Comparison of ENCODE assay signal across 7 mouse cellular contexts in genomic region chr17:69969021-69969815, GRCm38 (mm10). TPM values are rescaled to one million over a fixed set of nuclear protein-coding genes. Genes with fewer than 3 reads are reported as not detected.
DNase-seq lines count a peak whose midpoint lies in the region; ATAC-seq and TF ChIP-seq lines count a peak whose summit lies in the region.

Gene Dlgap1 (plus strand): TSS chr17:69969073.

- ATAC-seq in hindbrain, embryonic 16.5 days, result peak; percentile 96
- peak; percentile 92 for ATAC-seq in midbrain, embryonic 14.5 days (ENCODE audit: low FRiP score, low TSS enrichment)
- peak; percentile 96 for ATAC-seq in stomach, postnatal 0 days (ENCODE audit: low FRiP score, low TSS enrichment)

- H3K9ac ChIP-seq in hindbrain, embryonic 16.5 days (ENCODE audit: low read depth, low read length), result peak within 1 kb of the TSS; percentile 91
- H3K9ac ChIP-seq in midbrain, embryonic 14.5 days (replicated peaks; ENCODE audit: low read length), result peak within 1 kb of the TSS; percentile 81
- no peak within 1 kb of the TSS for H3K9ac ChIP-seq in stomach, postnatal 0 days (ENCODE audit: low read length)

- H3K27ac ChIP-seq in hindbrain, embryonic 16.5 days (ENCODE audit: low read depth, low read length), result peak within 1 kb of the TSS; percentile 87
- peak within 1 kb of the TSS; percentile 83 for H3K27ac ChIP-seq in midbrain, embryonic 14.5 days (replicated peaks; ENCODE audit: low read depth, low read length)
- H3K27ac ChIP-seq in stomach, postnatal 0 days (replicated peaks), result no peak within 1 kb of the TSS

- peak; percentile 94 for DNase-seq in adrenal gland, postnatal 36 days
- DNase-seq in cerebellum, postnatal 36 days, result peak; percentile 81 to 88
- peak; percentile 72 to 77 for DNase-seq in frontal cortex, postnatal 36 days (ENCODE audit: low spot score in 2 of 2)
- DNase-seq in left cerebral cortex, postnatal 10 days (ENCODE audit: extremely low spot score in 1 of 2, low spot score in 2 of 2), result peak; percentile 63 to 84
- DNase-seq in midbrain, embryonic 14.5 days, result peak; percentile 88
- peak; percentile 77 for DNase-seq in stomach, postnatal 0 days (ENCODE audit: low spot score)

- peak within 1 kb of the TSS; percentile 66 for H3K4me3 ChIP-seq in hindbrain, embryonic 16.5 days (ENCODE audit: low read length)
- H3K4me3 ChIP-seq in midbrain, embryonic 14.5 days (replicated peaks; ENCODE audit: low read depth, low read length), result peak within 1 kb of the TSS; percentile 78
- H3K4me3 ChIP-seq in stomach, postnatal 0 days (ENCODE audit: low read depth, low read length), result peak within 1 kb of the TSS; percentile 46

- peak within 1 kb of the TSS; percentile 63 for H3K4me2 ChIP-seq in hindbrain, embryonic 16.5 days (ENCODE audit: low read length)
- H3K4me2 ChIP-seq in midbrain, embryonic 14.5 days (ENCODE audit: low read length), result peak within 1 kb of the TSS; percentile 91
- H3K4me2 ChIP-seq in stomach, postnatal 0 days (replicated peaks; ENCODE audit: low read depth), result peak within 1 kb of the TSS; percentile 80

- peaks cover 5% of the 10 kb centered on the region for H3K4me1 ChIP-seq in hindbrain, embryonic 16.5 days (ENCODE audit: control insufficient read depth, insufficient read depth, low read depth, low read length)
- H3K4me1 ChIP-seq in midbrain, embryonic 14.5 days (ENCODE audit: control insufficient read depth, insufficient read depth, low read length), result no peaks in the 10 kb centered on the region
- H3K4me1 ChIP-seq in stomach, postnatal 0 days (replicated peaks; ENCODE audit: control insufficient read depth, insufficient read depth), result no peaks in the 10 kb centered on the region

- peak; percentile 62 for TF ChIP-seq CTCF in stomach, postnatal 0 days (IDR thresholded peaks at IDR 0.05; ENCODE audit: low read depth)

- H3K27me3 ChIP-seq in hindbrain, embryonic 16.5 days (replicated peaks; ENCODE audit: control insufficient read depth, insufficient read depth, low read length), result no peaks in the 10 kb centered on the region
- no peaks in the 10 kb centered on the region for H3K27me3 ChIP-seq in midbrain, embryonic 14.5 days (ENCODE audit: control insufficient read depth, insufficient read depth, low read length)
- peaks cover 8% of the 10 kb centered on the region; the same call in 1 of the 2 replicates for H3K27me3 ChIP-seq in stomach, postnatal 0 days (ENCODE audit: control insufficient read depth, insufficient read depth, low read length)

- intact Hi-C loops in left cerebral cortex, postnatal 10 days (cut with DNase I), result loop anchor here (5.0 kb wide), 2 partner anchors 197 to 362 kb away; no protein-coding TSS in a partner anchor

- no peaks in the 10 kb centered on the region for H3K9me3 ChIP-seq in hindbrain, embryonic 16.5 days (ENCODE audit: control insufficient read depth, low read length)
- no peaks in the 10 kb centered on the region for H3K9me3 ChIP-seq in midbrain, embryonic 14.5 days (ENCODE audit: control insufficient read depth, low read length)
- H3K9me3 ChIP-seq in stomach, postnatal 0 days (ENCODE audit: control insufficient read depth, low read length), result no peaks in the 10 kb centered on the region

- no peaks in the 10 kb centered on the region for H3K36me3 ChIP-seq in hindbrain, embryonic 16.5 days (ENCODE audit: control insufficient read depth, insufficient read depth, low read length)
- H3K36me3 ChIP-seq in midbrain, embryonic 14.5 days (ENCODE audit: control insufficient read depth, insufficient read depth, low read length), result no peaks in the 10 kb centered on the region
- no peaks in the 10 kb centered on the region for H3K36me3 ChIP-seq in stomach, postnatal 0 days (ENCODE audit: control insufficient read depth, insufficient read depth, low read length)

- 0% methylated on average over 61 of the region's 105 CpGs for WGBS in hindbrain, embryonic 16.5 days
- WGBS in midbrain, embryonic 14.5 days, result under 1% methylated on average over 99 of the region's 105 CpGs
- whole genome bisulfite sequencing in stomach, postnatal 0 days, result under 1% methylated on average over 89 of the region's 105 CpGs

- TF ChIP-seq EP300 in stomach, postnatal 0 days (optimal IDR thresholded peaks at IDR 0.05), result no peak

RNA-seq across cellular contexts. Expression of gene Dlgap1, which starts in this region (rescaled TPM):
- 10 to 100 TPM; 37.2 to 54.1 TPM for total RNA-seq in adrenal gland, postnatal 36 days (2021)
- 38.2 and 39.5 TPM in 2 replicates for polyA plus RNA-seq in hindbrain, embryonic 16.5 days (2015; fragmentation: Nextera tagmentation; extraction: Ambion mirVana)
- 100 to 1,000 TPM; 196 to 203 TPM for total RNA-seq in left cerebral cortex, postnatal 10 days (2021)
- 15.7 and 18.2 TPM in 2 replicates for polyA plus RNA-seq in midbrain, embryonic 14.5 days (2014; fragmentation: Nextera tagmentation; extraction: Ambion mirVana)
- polyA plus RNA-seq in stomach, postnatal 0 days (2015; fragmentation: Nextera tagmentation; extraction: Ambion mirVana), result 1.6 and 2.1 TPM in 2 replicates
